Mouse (Mus musculus): ENCODE data around the gene Pigb. TPM values are rescaled to one million over a fixed set of nuclear protein-coding genes. Genes with fewer than 3 reads are reported as not detected.

The Pigb gene
- polyA plus RNA-seq (2014; fragmentation: Illumina TruSeq; extraction: RNeasy Lipid Tissue Mini Kit (QIAGEN cat#74804); ENCODE audit: low read depth, low replicate concordance), result 4.6 TPM

GRCm38 (mm10) chr9:73040080-73040479 lies at the start of gene Pigb:
Pigb (minus strand) TSS chr9:73040378.

GRCm38 (mm10) chr9:73044146-73045079 lies 4.2 kb upstream of the Pigb start, which contains the start of gene Rab27a:
Rab27a (plus strand) TSS chr9:73044854.

GRCm38 (mm10) chr9:72985250-72986220 lies 54.6 kb downstream of the Pigb start, which contains the start of the genes Ccpg1os and Ccpg1:
Ccpg1os (minus strand) TSS chr9:72985382.
Ccpg1 (plus strand) TSS chr9:72985429.

GRCm38 (mm10) chr9:72958521-72959450 lies 81.4 kb downstream of the Pigb start, which contains the start of the genes Dyx1c1 and Gm44503:
Dyx1c1 (plus strand) TSS chr9:72958785.
Gm44503 (plus strand) TSS chr9:72958852.

Other genes with a start within 250 kb of the Pigb start
- not detected for gene Prtg, start 233.5 kb downstream of the Pigb start, polyA plus RNA-seq (2014; fragmentation: Illumina TruSeq; extraction: RNeasy Lipid Tissue Mini Kit (QIAGEN cat#74804); ENCODE audit: low read depth, low replicate concordance)
- gene Pygo1, start 114.7 kb downstream of the Pigb start, polyA plus RNA-seq (2014; fragmentation: Illumina TruSeq; extraction: RNeasy Lipid Tissue Mini Kit (QIAGEN cat#74804); ENCODE audit: low read depth, low replicate concordance), result 11.9 TPM
- gene Dyx1c1, start 81.6 kb downstream of the Pigb start, polyA plus RNA-seq (2014; fragmentation: Illumina TruSeq; extraction: RNeasy Lipid Tissue Mini Kit (QIAGEN cat#74804); ENCODE audit: low read depth, low replicate concordance), result 1.0 TPM
- gene Gm44503, start 81.5 kb downstream of the Pigb start, polyA plus RNA-seq (2014; fragmentation: Illumina TruSeq; extraction: RNeasy Lipid Tissue Mini Kit (QIAGEN cat#74804); ENCODE audit: low read depth, low replicate concordance), result not detected
- 11.1 TPM for gene Ccpg1os, start 55.0 kb downstream of the Pigb start, polyA plus RNA-seq (2014; fragmentation: Illumina TruSeq; extraction: RNeasy Lipid Tissue Mini Kit (QIAGEN cat#74804); ENCODE audit: low read depth, low replicate concordance)
- gene Ccpg1, start 54.9 kb downstream of the Pigb start, polyA plus RNA-seq (2014; fragmentation: Illumina TruSeq; extraction: RNeasy Lipid Tissue Mini Kit (QIAGEN cat#74804); ENCODE audit: low read depth, low replicate concordance), result 105 TPM
- gene Rab27a, start 4.5 kb upstream of the Pigb start, polyA plus RNA-seq (2014; fragmentation: Illumina TruSeq; extraction: RNeasy Lipid Tissue Mini Kit (QIAGEN cat#74804); ENCODE audit: low read depth, low replicate concordance), result 4.1 TPM
- not detected for gene Khdc3, start 61.5 kb upstream of the Pigb start, polyA plus RNA-seq (2014; fragmentation: Illumina TruSeq; extraction: RNeasy Lipid Tissue Mini Kit (QIAGEN cat#74804); ENCODE audit: low read depth, low replicate concordance)
- not detected for gene Gm20509, start 62.1 kb upstream of the Pigb start, polyA plus RNA-seq (2014; fragmentation: Illumina TruSeq; extraction: RNeasy Lipid Tissue Mini Kit (QIAGEN cat#74804); ENCODE audit: low read depth, low replicate concordance)
- gene Rsl24d1, start 73.0 kb upstream of the Pigb start, polyA plus RNA-seq (2014; fragmentation: Illumina TruSeq; extraction: RNeasy Lipid Tissue Mini Kit (QIAGEN cat#74804); ENCODE audit: low read depth, low replicate concordance), result 48.4 TPM

All from heart, adult 10 weeks (tissue).